Comparison of ENCODE assay signal across 9 mouse cellular contexts in genomic region chr10:83219729-83220128, GRCm38 (mm10).
DNase-seq lines count a peak whose midpoint lies in the region; ATAC-seq lines count a peak whose summit lies in the region.
"Had no signal": no experiment of that assay in that cellular context is flagged by ENCODE, and none has a peak within 500 bp of the region (broad histone marks: within the 10 kb centered on the region; RNA-seq: fewer than 3 reads in every experiment).

No protein-coding gene starts in this region.

- H3K9ac ChIP-seq in forebrain, embryonic 12.5 days, result no peak overlapping the region
- no peak overlapping the region for H3K9ac ChIP-seq in forebrain, embryonic 13.5 days
- H3K9ac ChIP-seq in hindbrain, embryonic 16.5 days (ENCODE audit: low read depth, low read length), result no peak overlapping the region
- H3K9ac ChIP-seq in midbrain, embryonic 16.5 days (ENCODE audit: low read depth, low read length), result no peak overlapping the region
- H3K9ac ChIP-seq: limb, embryonic 15.5 days had no signal

- WGBS in forebrain, embryonic 10.5 days, result 26% methylated on average over 12 of the region's 12 CpGs
- 30% methylated on average over 12 of the region's 12 CpGs for WGBS in forebrain, embryonic 12.5 days
- WGBS in forebrain, embryonic 13.5 days, result 27% methylated on average over 12 of the region's 12 CpGs
- WGBS in hindbrain, embryonic 16.5 days, result 26% methylated on average over 12 of the region's 12 CpGs
- 23% methylated on average over 12 of the region's 12 CpGs for WGBS in midbrain, embryonic 16.5 days

- H3K27me3 ChIP-seq in forebrain, embryonic 10.5 days (ENCODE audit: poor library complexity, severe bottlenecking), result peaks cover 8% of the 10 kb centered on the region; the same call in 1 of the 2 replicates
- no peaks in the 10 kb centered on the region for H3K27me3 ChIP-seq in forebrain, embryonic 12.5 days
- no peaks in the 10 kb centered on the region for H3K27me3 ChIP-seq in forebrain, embryonic 13.5 days
- H3K27me3 ChIP-seq in hindbrain, embryonic 16.5 days (replicated peaks; ENCODE audit: control insufficient read depth, insufficient read depth, low read length), result no peaks in the 10 kb centered on the region
- no peaks in the 10 kb centered on the region for H3K27me3 ChIP-seq in midbrain, embryonic 16.5 days (ENCODE audit: control insufficient read depth, insufficient read depth, low read depth, low read length)
- H3K27me3 ChIP-seq: limb, embryonic 15.5 days had no signal

- H3K4me1 ChIP-seq in forebrain, embryonic 10.5 days, result 0 out of 2 replicates have a peak, but pooled peaks cover 3% of the 10 kb centered on the region
- no peaks in the 10 kb centered on the region for H3K4me1 ChIP-seq in forebrain, embryonic 12.5 days
- no peaks in the 10 kb centered on the region for H3K4me1 ChIP-seq in forebrain, embryonic 13.5 days
- no peaks in the 10 kb centered on the region for H3K4me1 ChIP-seq in hindbrain, embryonic 16.5 days (ENCODE audit: control insufficient read depth, insufficient read depth, low read depth, low read length)
- H3K4me1 ChIP-seq in midbrain, embryonic 16.5 days (ENCODE audit: control insufficient read depth, insufficient read depth, low read length), result no peaks in the 10 kb centered on the region

- intact Hi-C loops in left cerebral cortex, postnatal 25 days (cut with DNase I), result no loop called here

- no peaks in the 10 kb centered on the region for H3K9me3 ChIP-seq in forebrain, embryonic 10.5 days
- H3K9me3 ChIP-seq in forebrain, embryonic 12.5 days, result no peaks in the 10 kb centered on the region
- no peaks in the 10 kb centered on the region for H3K9me3 ChIP-seq in forebrain, embryonic 13.5 days (replicated peaks)
- no peaks in the 10 kb centered on the region for H3K9me3 ChIP-seq in hindbrain, embryonic 16.5 days (ENCODE audit: control insufficient read depth, low read length)
- no peaks in the 10 kb centered on the region for H3K9me3 ChIP-seq in midbrain, embryonic 16.5 days (replicated peaks; ENCODE audit: control insufficient read depth, low read length, poor library complexity, severe bottlenecking)
- H3K9me3 ChIP-seq: limb, embryonic 15.5 days had no signal

- DNase-seq in forebrain, embryonic 10.5 days (ENCODE audit: extremely low spot score, low spot score), result peak; percentile 68
- DNase-seq in c-Kit-positive CD71-negative TER-119-negative erythroid progenitor cells, embryonic 14.5 days (ENCODE audit: low read depth), result peak; percentile 47
- DNase-seq in left cerebral cortex, postnatal 25 days (ENCODE audit: low spot score in 2 of 2), result peak; percentile 63 to 68
- DNase-seq in spleen, postnatal 10 days (ENCODE audit: low spot score in 2 of 2), result peak; percentile 49 to 57

- H3K27ac ChIP-seq in forebrain, embryonic 10.5 days, result no peak overlapping the region
- H3K27ac ChIP-seq in forebrain, embryonic 12.5 days, result no peak overlapping the region
- no peak overlapping the region for H3K27ac ChIP-seq in forebrain, embryonic 13.5 days
- no peak overlapping the region for H3K27ac ChIP-seq in hindbrain, embryonic 16.5 days (ENCODE audit: low read depth, low read length)
- no peak overlapping the region for H3K27ac ChIP-seq in midbrain, embryonic 16.5 days (ENCODE audit: low read length)
- H3K27ac ChIP-seq: limb, embryonic 15.5 days had no signal

- ATAC-seq in forebrain, embryonic 12.5 days (ENCODE audit: low FRiP score), result no peak; the same call in 1 of the 2 replicates
- ATAC-seq in forebrain, embryonic 13.5 days, result peak; percentile 66; the same call in 1 of the 2 replicates
- 0 out of 2 replicates have a peak, but pooled peaks have one; percentile 37 for ATAC-seq in hindbrain, embryonic 16.5 days
- ATAC-seq in midbrain, embryonic 16.5 days, result peak; percentile 64

- H3K4me3 ChIP-seq in forebrain, embryonic 10.5 days, result no peak overlapping the region
- no peak overlapping the region for H3K4me3 ChIP-seq in forebrain, embryonic 12.5 days (replicated peaks)
- H3K4me3 ChIP-seq in forebrain, embryonic 13.5 days, result no peak overlapping the region
- no peak overlapping the region for H3K4me3 ChIP-seq in hindbrain, embryonic 16.5 days (ENCODE audit: low read length)
- no peak overlapping the region for H3K4me3 ChIP-seq in midbrain, embryonic 16.5 days (ENCODE audit: low read depth, low read length)
- H3K4me3 ChIP-seq: limb, embryonic 15.5 days had no signal

- H3K36me3 ChIP-seq in forebrain, embryonic 10.5 days (replicated peaks), result no peaks in the 10 kb centered on the region
- H3K36me3 ChIP-seq in forebrain, embryonic 12.5 days (replicated peaks), result no peaks in the 10 kb centered on the region
- H3K36me3 ChIP-seq in forebrain, embryonic 13.5 days (ENCODE audit: poor library complexity, severe bottlenecking), result no peaks in the 10 kb centered on the region
- no peaks in the 10 kb centered on the region for H3K36me3 ChIP-seq in hindbrain, embryonic 16.5 days (ENCODE audit: control insufficient read depth, insufficient read depth, low read length)
- no peaks in the 10 kb centered on the region for H3K36me3 ChIP-seq in midbrain, embryonic 16.5 days (ENCODE audit: control insufficient read depth, insufficient read depth, low read length)
- H3K36me3 ChIP-seq: limb, embryonic 15.5 days had no signal

- no peak overlapping the region for H3K4me2 ChIP-seq in forebrain, embryonic 12.5 days
- no peak overlapping the region for H3K4me2 ChIP-seq in forebrain, embryonic 13.5 days
- no peak overlapping the region for H3K4me2 ChIP-seq in hindbrain, embryonic 16.5 days (ENCODE audit: low read length)
- H3K4me2 ChIP-seq in midbrain, embryonic 16.5 days (ENCODE audit: low read length), result no peak overlapping the region
- H3K4me2 ChIP-seq: limb, embryonic 15.5 days had no signal
